ENCODE assay signal across 24 mouse cellular contexts in genomic region chr11:45012081-45012480, GRCm38 (mm10).
"Had no signal": no experiment of that assay in that cellular context is flagged by ENCODE, and none has a peak within 500 bp of the region (broad histone marks: within the 10 kb centered on the region; RNA-seq: fewer than 3 reads in every experiment).

No protein-coding gene starts in this region.

- H3K9ac ChIP-seq: heart, embryonic 12.5 days; hindbrain, embryonic 13.5 days; hindbrain, embryonic 15.5 days; kidney, embryonic 15.5 days; limb, embryonic 12.5 days; liver, embryonic 12.5 days; liver, embryonic 14.5 days had no signal

- H3K36me3 ChIP-seq: heart, embryonic 10.5 days; heart, embryonic 12.5 days; hindbrain, embryonic 13.5 days; hindbrain, embryonic 15.5 days; kidney, embryonic 15.5 days; limb, embryonic 10.5 days; liver, embryonic 12.5 days had no signal

- DNase-seq: gastrocnemius, postnatal 14 days; gastrocnemius, postnatal 36 days; heart, adult 18-20 months; heart, postnatal 10 days; kidney, adult 11 months; kidney, adult 2 months; kidney, adult 9 months; kidney, postnatal 14 days; kidney, postnatal 36 days; liver had no signal

- ATAC-seq: hindbrain, postnatal 0 days; intestine, embryonic 16.5 days; liver, embryonic 12.5 days had no signal

- H3K9me3 ChIP-seq: heart, embryonic 10.5 days; heart, embryonic 12.5 days; hindbrain, embryonic 13.5 days; hindbrain, embryonic 15.5 days; kidney, embryonic 15.5 days; limb, embryonic 10.5 days; liver, embryonic 12.5 days had no signal

- H3K27ac ChIP-seq: heart, embryonic 10.5 days; hindbrain, embryonic 13.5 days; hindbrain, embryonic 15.5 days; hindbrain, postnatal 0 days; kidney, embryonic 15.5 days; kidney, postnatal 0 days; layer of hippocampus, adult 2 months; left cerebral cortex, adult 2 months; limb, embryonic 10.5 days; limb, embryonic 12.5 days; liver, embryonic 12.5 days; liver, embryonic 14.5 days had no signal

- H3K4me3 ChIP-seq: heart, embryonic 10.5 days; heart, embryonic 12.5 days; hindbrain, embryonic 13.5 days; hindbrain, embryonic 15.5 days; kidney, embryonic 15.5 days; layer of hippocampus, adult 2 months; left cerebral cortex, adult 2 months; limb, embryonic 10.5 days; limb, embryonic 12.5 days; liver, embryonic 12.5 days had no signal

- H3K4me2 ChIP-seq: heart, embryonic 12.5 days; hindbrain, embryonic 13.5 days; hindbrain, embryonic 15.5 days; kidney, embryonic 15.5 days; limb, embryonic 12.5 days; liver, embryonic 12.5 days had no signal

- H3K4me1 ChIP-seq: heart, embryonic 10.5 days; heart, embryonic 12.5 days; liver, embryonic 12.5 days had no signal

- H3K27me3 ChIP-seq: heart, embryonic 12.5 days; hindbrain, embryonic 13.5 days; hindbrain, embryonic 15.5 days; kidney, embryonic 15.5 days; limb, embryonic 12.5 days; liver, embryonic 12.5 days had no signal
